Mouse (Mus musculus) kidney, adult 2 months (tissue): ENCODE results near the gene Traf1. TPM values are rescaled to one million over a fixed set of nuclear protein-coding genes. Genes with fewer than 3 reads are reported as not detected.
A peak's percentile ranks its signal among the peaks of the same experiment; 100 is the strongest.

Source experiments
- DNase-seq: peaks from one replicate; pipeline ENCODE4 v3.0.0; 2021
- H3K27ac ChIP-seq: fragments of 200-500 bp; 2 replicates; pipeline ENCODE4 v1.5.1; 2012; ENCODE audit warnings: low read depth, low read length, control low read depth, inconsistent platforms; ENCODE audit not compliant: insufficient read depth
- H3K27me3 ChIP-seq: fragments of 200-500 bp; replicated peaks from 2 replicates; pipeline ENCODE4 v1.6.1; 2012; ENCODE audit warnings: mild to moderate bottlenecking, moderate library complexity, low read length, inconsistent platforms; ENCODE audit not compliant: control insufficient read depth, insufficient read depth
- H3K36me3 ChIP-seq: fragments of 200-500 bp; 2 replicates; pipeline ENCODE4 v1.6.1; 2012; ENCODE audit warnings: mild to moderate bottlenecking, moderate library complexity, low read length, inconsistent platforms; ENCODE audit not compliant: control insufficient read depth, insufficient read depth
- H3K4me1 ChIP-seq: fragments of 200-500 bp; 2 replicates; pipeline ENCODE4 v1.6.1; 2011; ENCODE audit warnings: low read length; ENCODE audit not compliant: control insufficient read depth, insufficient read depth
- H3K4me3 ChIP-seq: fragments of 200-500 bp; 2 replicates; pipeline ENCODE4 v1.5.1; 2011; ENCODE audit warnings: mild to moderate bottlenecking, low read depth, low read length, control low read depth; ENCODE audit not compliant: insufficient read depth
- CTCF ChIP-seq: fragments of 200-500 bp; conservative IDR thresholded peaks from 2 replicates; pipeline ENCODE4 v1.5.1; 2011; ENCODE audit warnings: low read depth, mild to moderate bottlenecking, control low read depth, low read length, moderate library complexity, mixed read lengths; ENCODE audit not compliant: insufficient read depth, insufficient read length
- POLR2A ChIP-seq: fragments of 200-500 bp; IDR thresholded peaks from one replicate; pipeline ENCODE4 v1.6.1; 2011; ENCODE audit warnings: low read depth, low read length, control low read depth
- WGBS: fragments of 180-500 bp; shearing (Covaris S2); methylation state at CpG from one replicate; pipeline ENCODE4 v1.1.7; 2018; 5-methylcytosine and 5-hydroxymethylcytosine counted together
- polyA plus RNA-seq: library from polyadenylated mRNA; depleted of rRNA; stranded (reverse); fragments of >200 nt; gene quantifications from 2 replicates; pipeline ENCODE4 v1.2.3, GENCODE M21; 2012

Gene Traf1
- polyA plus RNA-seq, 1 experiment: 9.3 TPM

DNA sequence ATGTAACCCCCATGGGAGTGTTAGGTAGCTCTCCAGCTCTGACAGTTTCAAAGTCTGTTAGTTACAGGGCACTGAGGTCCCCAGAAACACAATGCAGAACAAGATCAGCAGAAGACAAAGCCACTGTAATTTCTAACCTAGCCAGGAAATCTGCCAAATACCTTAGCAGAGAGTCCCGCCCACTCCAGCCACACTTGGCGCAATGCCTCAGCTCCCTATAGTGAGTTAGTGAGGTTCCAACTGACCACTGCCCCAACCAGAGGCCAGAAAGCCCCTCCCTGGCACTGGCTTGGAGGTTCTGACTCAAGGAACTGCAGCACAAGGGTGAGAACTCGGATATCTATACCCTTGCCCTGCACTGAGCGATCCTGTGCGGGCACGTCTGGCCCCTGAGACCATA, 58.8 kb downstream of the Traf1 start:
- Histone ChIP-seq H3K4me1 (peaks cover 12% of the 10 kb centered on the region; the same call in 1 of the 2 replicates), H3K27ac (no peak overlapping the region), H3K27me3 (no peaks in the 10 kb centered on the region), H3K4me3 (no peak overlapping the region), H3K36me3 (no peaks in the 10 kb centered on the region)
- WGBS: 68% methylated on average over 6 of the region's 6 CpGs
- TF ChIP-seq POLR2A (no peak), CTCF (no peak)
- peak; percentile 51 for DNase-seq

- no peak for DNase-seq
- TF ChIP-seq CTCF (no peak), POLR2A (no peak)
- H3K4me1 ChIP-seq: peaks cover 12% of the 10 kb centered on the region; the same call in 1 of the 2 replicates
- no peaks in the 10 kb centered on the region for H3K36me3 ChIP-seq
- H3K27me3 ChIP-seq: no peaks in the 10 kb centered on the region
- H3K27ac ChIP-seq: no peak overlapping the region
- 85% methylated on average over 4 of the region's 4 CpGs for WGBS
- H3K4me3 ChIP-seq: no peak overlapping the region
Observed at GRCm38 (mm10) chr2:34901726-34902125, 59.8 kb downstream of the Traf1 start.

- DNase-seq: no peak
- Histone ChIP-seq H3K27ac (no peak overlapping the region), H3K4me1 (peaks cover 12% of the 10 kb centered on the region; the same call in 1 of the 2 replicates), H3K36me3 (no peaks in the 10 kb centered on the region), H3K27me3 (no peaks in the 10 kb centered on the region), H3K4me3 (no peak overlapping the region)
- WGBS: 87% methylated on average over 1 of the region's 1 CpGs
- TF ChIP-seq POLR2A (no peak), CTCF (no peak)
Observed at GRCm38 (mm10) chr2:34900412-34900811, 61.2 kb downstream of the Traf1 start.

- Histone ChIP-seq H3K4me3 (no peak overlapping the region), H3K36me3 (no peaks in the 10 kb centered on the region), H3K4me1 (peaks cover 12% of the 10 kb centered on the region; the same call in 1 of the 2 replicates), H3K27me3 (no peaks in the 10 kb centered on the region), H3K27ac (no peak overlapping the region)
- WGBS: 85% methylated on average over 11 of the region's 11 CpGs
- TF ChIP-seq CTCF (no peak), POLR2A (no peak)
- DNase-seq: no peak
Observed at GRCm38 (mm10) chr2:34899682-34900081, 61.9 kb downstream of the Traf1 start.

DNA sequence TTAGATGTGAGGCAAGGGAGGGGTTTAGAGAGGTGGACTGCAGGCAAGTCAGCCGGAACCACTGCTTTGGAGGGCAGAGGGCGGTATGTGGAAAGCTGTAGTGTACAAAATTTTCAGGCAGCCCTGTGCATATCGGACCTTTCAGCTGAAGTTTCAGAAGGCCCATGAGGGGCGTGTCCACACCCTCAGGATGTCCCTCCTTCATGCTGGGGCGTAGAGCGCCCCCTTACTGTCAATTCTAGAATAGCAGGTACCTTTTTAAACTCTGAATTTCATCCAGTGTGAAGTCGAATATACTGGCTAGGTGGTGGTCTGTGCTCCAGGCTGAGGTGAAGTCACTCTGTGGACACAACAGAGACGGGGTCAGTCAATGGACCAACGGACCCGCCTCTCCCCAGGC, 63.8 kb downstream of the Traf1 start:
- Histone ChIP-seq H3K4me3 (no peak overlapping the region), H3K27ac (no peak overlapping the region), H3K36me3 (no peaks in the 10 kb centered on the region), H3K27me3 (no peaks in the 10 kb centered on the region), H3K4me1 (peaks cover 4% of the 10 kb centered on the region; the same call in 1 of the 2 replicates)
- 14% methylated on average over 10 of the region's 10 CpGs for WGBS
- DNase-seq: peak; percentile 68
- no peak for TF ChIP-seq POLR2A
- TF ChIP-seq CTCF: peak; percentile 76

DNA sequence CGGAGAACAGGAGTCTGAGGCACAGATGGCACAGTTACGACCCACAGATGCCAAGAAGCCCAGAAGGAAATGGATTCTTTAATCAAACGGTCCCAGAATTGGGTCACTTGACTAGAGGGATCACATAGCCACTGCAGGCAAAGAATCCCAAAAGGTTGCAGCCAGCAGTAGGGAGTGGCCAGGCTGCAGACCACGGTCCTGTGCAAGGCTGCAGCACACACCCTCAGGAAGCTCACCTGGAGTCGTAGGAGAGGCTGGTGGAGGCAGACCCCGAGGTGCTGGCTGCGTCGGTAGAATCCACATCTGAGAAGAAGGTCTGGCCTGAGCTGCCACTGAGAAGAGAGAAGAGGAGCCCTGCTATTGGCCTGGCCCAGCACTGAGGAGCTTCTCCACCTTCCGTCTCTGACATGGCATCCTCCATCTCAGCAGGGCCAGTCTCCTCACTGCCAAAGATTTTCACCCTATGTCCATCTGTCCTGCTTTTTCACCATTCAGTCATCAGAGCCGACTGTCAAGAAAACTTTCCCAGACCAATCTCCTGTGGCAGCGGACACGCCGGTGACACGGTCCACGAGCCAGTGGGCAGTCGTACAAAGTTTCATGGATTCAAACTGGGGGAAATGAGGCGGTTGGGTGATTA, 64.6 kb downstream of the Traf1 start:
- peaks cover 2% of the 10 kb centered on the region; the same call in 1 of the 2 replicates for H3K4me1 ChIP-seq
- H3K27ac ChIP-seq: no peak overlapping the region
- H3K36me3 ChIP-seq: no peaks in the 10 kb centered on the region
- 64% methylated on average over 17 of the region's 17 CpGs for WGBS
- no peak overlapping the region for H3K4me3 ChIP-seq
- DNase-seq: no peak
- TF ChIP-seq CTCF (no peak), POLR2A (no peak)
- H3K27me3 ChIP-seq: no peaks in the 10 kb centered on the region

GRCm38 (mm10) chr2:34895503-34896113, 66.0 kb downstream of the Traf1 start:
- H3K27ac ChIP-seq: no peak overlapping the region
- H3K27me3 ChIP-seq: no peaks in the 10 kb centered on the region
- peaks cover 2% of the 10 kb centered on the region; the same call in 1 of the 2 replicates for H3K4me1 ChIP-seq
- no peak overlapping the region for H3K4me3 ChIP-seq
- no peak for DNase-seq
- TF ChIP-seq POLR2A: no peak
- no peak for TF ChIP-seq CTCF
- WGBS: 79% methylated on average over 19 of the region's 19 CpGs
- no peaks in the 10 kb centered on the region for H3K36me3 ChIP-seq
